8 mouse cellular contexts compared by ENCODE assay signal in genomic region chr2:104493021-104493950, GRCm38 (mm10). TPM values are rescaled to one million over a fixed set of nuclear protein-coding genes. Genes with fewer than 3 reads are reported as not detected.
DNase-seq lines count a peak whose midpoint lies in the region; ATAC-seq lines count a peak whose summit lies in the region.

No protein-coding gene starts in this region.

- under 1% methylated on average over 95 of the region's 99 CpGs for WGBS in heart, embryonic 13.5 days
- WGBS in liver, embryonic 12.5 days (ENCODE audit: insufficient replicate concordance): under 1% methylated on average over 99 of the region's 99 CpGs
- under 1% methylated on average over 99 of the region's 99 CpGs for WGBS in stomach, embryonic 15.5 days

- H3K4me1 ChIP-seq in brown adipose tissue, adult 24 weeks (ENCODE audit: control insufficient read depth, insufficient read depth, insufficient read length, low read length): peaks cover 5% of the 10 kb centered on the region; the same call in 1 of the 2 replicates
- H3K4me1 ChIP-seq in heart, embryonic 13.5 days: peaks cover 64% of the 10 kb centered on the region
- H3K4me1 ChIP-seq in liver, embryonic 12.5 days: peaks cover 44% of the 10 kb centered on the region
- H3K4me1 ChIP-seq in stomach, embryonic 15.5 days: peaks cover 20% of the 10 kb centered on the region; the same call in 1 of the 2 replicates

- peak overlapping the region; percentile 97 for H3K27ac ChIP-seq in brown adipose tissue, adult 24 weeks (replicated peaks; ENCODE audit: low read depth, low read length)
- peak overlapping the region; percentile 100 for H3K27ac ChIP-seq in heart, embryonic 13.5 days (replicated peaks)
- H3K27ac ChIP-seq in liver, embryonic 12.5 days: peak overlapping the region; percentile 97
- H3K27ac ChIP-seq in stomach, embryonic 15.5 days: peak overlapping the region; percentile 100

- DNase-seq in CD8-positive naive resting alpha-beta T cell, adult 2 months (ENCODE audit: low read depth in 2 of 2, low spot score in 2 of 2): peak; percentile 70 to 73
- peak; percentile 54 for DNase-seq in fat pad, adult 2 months (ENCODE audit: extremely low read depth, low read depth, low spot score)
- DNase-seq in kidney, postnatal 14 days: peak; percentile 87
- DNase-seq in naive thymus-derived CD4-positive, alpha-beta T cell, adult 2 months (ENCODE audit: low read depth): peak; percentile 86

- ATAC-seq in heart, embryonic 13.5 days (ENCODE audit: extremely low read depth, insufficient number of reproducible peaks, low FRiP score, low TSS enrichment): peak; percentile 44; the same call in 1 of the 2 replicates
- ATAC-seq in liver, embryonic 12.5 days: peak; percentile 78
- ATAC-seq in stomach, embryonic 15.5 days (ENCODE audit: insufficient read depth, low FRiP score, low read depth): peak; percentile 73

- peak overlapping the region; percentile 81 for H3K4me2 ChIP-seq in heart, embryonic 13.5 days
- peak overlapping the region; percentile 91 for H3K4me2 ChIP-seq in liver, embryonic 12.5 days
- H3K4me2 ChIP-seq in stomach, embryonic 15.5 days: peak overlapping the region; percentile 71

- H3K9ac ChIP-seq in heart, embryonic 13.5 days: peak overlapping the region; percentile 100
- peak overlapping the region; percentile 98 for H3K9ac ChIP-seq in liver, embryonic 12.5 days
- peak overlapping the region; percentile 96 for H3K9ac ChIP-seq in stomach, embryonic 15.5 days

- no peaks in the 10 kb centered on the region for H3K36me3 ChIP-seq in heart, embryonic 13.5 days
- H3K36me3 ChIP-seq in liver, embryonic 12.5 days: no peaks in the 10 kb centered on the region
- H3K36me3 ChIP-seq in stomach, embryonic 15.5 days: no peaks in the 10 kb centered on the region

- H3K27me3 ChIP-seq in heart, embryonic 13.5 days (replicated peaks): no peaks in the 10 kb centered on the region
- H3K27me3 ChIP-seq in liver, embryonic 12.5 days (replicated peaks): peaks cover 4% of the 10 kb centered on the region; the same call in 1 of the 2 replicates
- no peaks in the 10 kb centered on the region for H3K27me3 ChIP-seq in stomach, embryonic 15.5 days (replicated peaks)

- peak overlapping the region; percentile 81 for H3K4me3 ChIP-seq in brown adipose tissue, adult 24 weeks (ENCODE audit: insufficient read depth, low read depth, low read length)
- peak overlapping the region; percentile 73 for H3K4me3 ChIP-seq in heart, embryonic 13.5 days
- peak overlapping the region; percentile 87 for H3K4me3 ChIP-seq in liver, embryonic 12.5 days
- H3K4me3 ChIP-seq in stomach, embryonic 15.5 days (replicated peaks): peak overlapping the region; percentile 97

- H3K9me3 ChIP-seq in heart, embryonic 13.5 days: no peaks in the 10 kb centered on the region
- no peaks in the 10 kb centered on the region for H3K9me3 ChIP-seq in liver, embryonic 12.5 days (replicated peaks)
- H3K9me3 ChIP-seq in stomach, embryonic 15.5 days: no peaks in the 10 kb centered on the region

RNA-seq across cellular contexts. Expression of gene Hipk3, which starts 1.0 kb away (rescaled TPM):
- polyA plus RNA-seq in brown adipose tissue, adult 24 weeks (2012; ENCODE audit: insufficient read depth, insufficient read length, missing spikeins): 54.9 and 76.1 TPM in 2 replicates
- 29.9 and 30.6 TPM in 2 replicates for polyA plus RNA-seq in heart, embryonic 13.5 days (2015; fragmentation: Nextera tagmentation; extraction: Ambion mirVana)
- 14.0 and 15.1 TPM in 2 replicates for polyA plus RNA-seq in liver, embryonic 12.5 days (2016; fragmentation: Nextera tagmentation; extraction: Ambion mirVana)
- polyA plus RNA-seq in stomach, embryonic 15.5 days (2015; fragmentation: Nextera tagmentation; extraction: Ambion mirVana): 15.4 and 16.2 TPM in 2 replicates

Comparison
In these comparisons a context has a peak if more than half of its experiments do, and no peak if none do; other contexts are left out.
1. Peak in every context shown above with its lines: DNase-seq, ATAC-seq, H3K4me3 ChIP-seq and H3K27ac ChIP-seq.